Comparison of ENCODE assay signal across 1 mouse cellular context in the genomic region with DNA sequence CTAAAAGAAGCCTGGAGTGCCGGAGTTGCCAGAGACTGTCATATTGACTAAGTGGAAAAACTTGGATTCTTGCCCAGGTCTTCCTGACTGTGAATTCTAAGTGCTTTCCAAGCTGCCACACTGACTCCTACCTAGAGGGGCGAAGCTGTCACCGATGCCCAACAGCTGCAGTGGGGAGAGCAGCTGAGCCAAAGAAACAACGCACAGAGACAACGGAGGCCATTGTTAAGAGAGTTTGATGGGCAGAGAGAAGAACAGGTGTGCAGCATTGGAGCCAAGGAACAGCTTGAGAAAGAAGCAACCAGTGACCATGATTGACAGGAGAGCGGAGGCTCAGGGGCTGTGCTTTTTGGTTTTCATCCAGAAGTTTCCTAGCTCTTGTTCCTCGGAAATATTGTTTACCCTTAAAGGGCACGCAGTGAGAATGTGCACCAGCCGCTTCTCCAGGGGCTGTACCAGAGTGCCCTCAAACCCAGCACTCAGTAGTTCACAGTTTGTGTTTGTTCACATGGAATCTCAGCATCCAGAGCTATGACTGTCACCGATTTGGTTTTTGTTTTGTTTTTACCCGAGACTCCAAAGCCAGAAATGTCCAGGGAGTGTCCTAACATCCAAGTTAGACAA.
TF ChIP-seq lines count a peak whose summit lies in the region.

No protein-coding gene starts in this region.

TF ChIP-seq in CH12.LX, 34 proteins besides CTCF, POLR2A, EP300 and RAD21 (continued from another document):
- TF ChIP-seq UBTF (IDR thresholded peaks at IDR 0.05; ENCODE audit: low read depth, low read length) (no peak), E2F4 (IDR thresholded peaks at IDR 0.05; ENCODE audit: insufficient replicate concordance, low read depth, low read length) (no peak), ZKSCAN1 (IDR thresholded peaks at IDR 0.05; ENCODE audit: borderline replicate concordance, low read depth, low read length) (no peak), BHLHE40 (IDR thresholded peaks at IDR 0.05; ENCODE audit: low read depth, low read length) (no peak), KAT2A (IDR thresholded peaks at IDR 0.05; ENCODE audit: insufficient replicate concordance, low read length) (no peak), CHD2 (IDR thresholded peaks at IDR 0.05; ENCODE audit: low read length) (no peak), GABPA (IDR thresholded peaks at IDR 0.05; ENCODE audit: insufficient replicate concordance, low read depth, low read length) (no peak), IRF4 (IDR thresholded peaks at IDR 0.05; ENCODE audit: low read depth, low read length) (no peak), NRF1 (IDR thresholded peaks at IDR 0.05; ENCODE audit: low read depth, low read length) (no peak), ZC3H11A (IDR thresholded peaks at IDR 0.05; ENCODE audit: low read depth, low read length) (no peak), ETS1 (conservative IDR thresholded peaks at IDR 0.05; ENCODE audit: low read depth, low read length) (no peak), MXI1 (IDR thresholded peaks at IDR 0.05; ENCODE audit: low read depth, low read length) (no peak)
